Mouse (Mus musculus) frontal cortex, postnatal 10 days (tissue): Measurements from ENCODE around the gene Atp6ap1.
A peak's percentile ranks its signal among the peaks of the same experiment; 100 is the strongest.

Experiments used
- DNase-seq, 2 experiments: peaks; one replicate each; pipeline ENCODE4 v3.0.0; 2022; ENCODE audit warnings: low spot score in 2 of 2, mixed read lengths in 1 of 2

Gene Atp6ap1

GRCm38 (mm10) chrX:74296538-74297448 lies at the start of gene Atp6ap1:
TSS of gene Atp6ap1 (plus strand) at chrX:74297097.
- DNase-seq, result peak; percentile 91 to 95

DNA sequence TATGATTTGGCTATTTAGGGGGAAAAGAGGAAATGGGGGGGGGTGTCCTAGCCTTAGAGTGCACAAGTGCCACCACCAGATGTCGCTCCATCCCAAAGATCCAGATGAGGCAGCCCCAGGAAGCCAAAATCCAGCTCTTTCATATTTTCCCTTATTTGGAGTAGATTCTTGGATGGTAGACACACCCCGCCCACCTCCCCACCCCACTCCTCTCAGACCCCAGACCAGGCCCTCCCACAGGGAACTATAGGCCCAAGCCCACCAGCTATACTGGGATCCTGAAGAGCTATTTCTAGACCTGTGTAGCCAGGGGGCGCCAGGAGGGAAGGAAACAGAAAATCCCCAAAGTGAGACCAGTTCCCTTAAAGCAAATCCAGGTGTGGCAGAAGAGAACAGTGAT lies 48.2 kb upstream of the Atp6ap1 start:
- peak in 1 of 2 experiments; percentile 41 for DNase-seq

DNA sequence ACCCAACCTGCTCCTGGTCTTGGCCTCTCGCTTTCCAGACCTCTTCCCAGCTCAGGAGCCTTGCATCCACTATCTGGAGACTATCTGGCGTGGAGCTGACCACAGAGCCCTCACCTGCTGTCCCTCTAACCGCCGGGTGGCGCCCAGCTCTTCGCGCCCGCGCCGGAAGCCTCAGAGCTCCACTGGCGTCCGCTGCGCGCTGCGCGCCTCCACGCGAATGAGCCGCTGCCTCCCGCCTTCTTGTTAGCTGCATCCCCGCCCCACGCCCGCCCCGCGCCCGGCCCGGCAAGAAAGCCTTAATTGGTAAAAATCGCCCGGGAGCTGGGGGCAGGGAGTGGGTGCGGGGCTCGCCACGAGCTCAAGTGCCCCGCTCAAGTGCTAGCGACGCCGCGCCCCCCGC lies 47.3 kb upstream of the Atp6ap1 start, which contains the start of gene Flna:
TSS of gene Flna (minus strand) at position 206 of the 400 bp plus-strand sequence.
- peak; percentile 35 to 47 for DNase-seq

- peak; percentile 82 to 86 for DNase-seq
These were observed 42.6 kb upstream of the Atp6ap1 start, which contains the start of gene Emd for GRCm38 (mm10) chrX:74254153-74254887. TSS of gene Emd (plus strand) at chrX:74254687.

- DNase-seq, result no peak
These were observed 41.9 kb upstream of the Atp6ap1 start for GRCm38 (mm10) chrX:74254888-74255565.

DNA sequence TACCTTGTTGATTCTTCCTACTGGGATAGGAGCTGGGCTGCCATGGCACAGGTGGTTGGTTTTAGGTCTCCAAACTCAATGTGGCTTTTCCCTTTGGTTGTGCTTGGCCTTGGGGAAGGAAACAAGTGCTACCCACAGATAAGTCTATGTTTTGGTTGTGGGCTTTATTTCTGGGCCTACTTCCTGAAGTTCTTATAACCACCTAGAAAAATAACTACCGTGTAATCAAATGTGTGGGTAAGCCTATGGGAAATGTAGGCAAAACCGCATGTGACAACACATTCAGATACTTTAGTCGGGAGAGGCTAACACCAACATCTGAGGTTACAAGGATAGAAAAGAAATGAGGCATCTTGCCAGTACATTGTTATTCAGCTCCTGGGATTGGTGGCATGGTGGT lies 39.2 kb upstream of the Atp6ap1 start:
- no peak for DNase-seq

DNA sequence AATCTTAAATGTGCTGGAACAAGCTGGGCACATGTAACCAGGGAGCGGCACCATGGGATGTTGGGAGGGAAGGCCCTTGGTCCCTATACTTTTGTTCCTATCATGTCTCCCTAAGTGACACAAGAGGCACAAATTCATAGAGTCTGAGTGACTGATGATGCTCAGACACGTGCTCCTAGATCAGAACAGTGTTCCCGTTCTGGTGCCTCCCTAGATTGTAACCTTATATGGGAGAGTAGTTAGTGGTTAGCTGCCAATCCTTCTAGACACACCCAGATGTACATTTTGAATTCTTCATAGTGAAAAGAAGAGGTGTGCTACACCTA lies 27.2 kb upstream of the Atp6ap1 start:
- no peak for DNase-seq

DNA sequence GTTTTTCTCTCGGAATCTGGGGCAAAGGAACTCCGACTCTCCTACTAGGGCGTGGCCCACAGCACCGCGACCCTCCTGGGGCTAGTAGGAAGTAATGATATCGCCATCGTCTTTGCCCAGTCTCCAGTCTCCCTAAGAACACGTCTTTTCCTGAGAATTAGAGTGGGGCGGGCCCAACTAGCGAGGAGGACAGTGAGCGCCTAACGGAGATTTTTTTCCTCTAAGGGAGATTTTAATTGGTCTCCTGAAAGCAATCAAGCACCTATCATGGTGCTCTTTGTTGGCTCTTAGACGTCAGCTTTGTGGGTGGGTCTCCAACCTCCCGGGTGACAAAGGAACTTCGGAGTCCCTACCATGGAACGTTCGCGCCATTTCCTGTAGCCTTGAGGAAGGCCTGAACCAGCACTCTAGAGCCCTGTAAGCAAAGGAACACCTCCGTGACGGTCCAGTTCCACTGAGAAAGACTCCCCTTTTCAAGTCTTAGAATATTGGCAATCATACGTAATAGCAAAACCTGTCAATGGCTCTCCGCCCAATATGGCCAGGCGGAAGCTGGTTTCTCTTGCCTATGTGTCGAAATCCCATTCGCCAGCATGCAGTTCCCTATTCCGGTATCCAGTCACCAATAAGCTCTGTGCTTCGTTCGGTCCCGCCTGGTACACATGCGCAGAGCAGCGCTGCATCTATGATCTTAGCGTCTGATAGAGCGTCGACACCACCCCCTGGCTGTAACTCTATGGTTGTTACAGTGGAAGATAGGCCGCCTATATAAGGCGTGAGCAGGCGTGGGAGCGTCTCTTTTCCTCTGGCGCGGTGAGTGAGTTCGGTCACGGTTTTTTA lies 26.6 kb upstream of the Atp6ap1 start, which contains the start of gene Rpl10:
TSS of gene Rpl10 (plus strand) at position 751 of the 840 bp plus-strand sequence.
- DNase-seq, result peak; percentile 86 to 91

DNA sequence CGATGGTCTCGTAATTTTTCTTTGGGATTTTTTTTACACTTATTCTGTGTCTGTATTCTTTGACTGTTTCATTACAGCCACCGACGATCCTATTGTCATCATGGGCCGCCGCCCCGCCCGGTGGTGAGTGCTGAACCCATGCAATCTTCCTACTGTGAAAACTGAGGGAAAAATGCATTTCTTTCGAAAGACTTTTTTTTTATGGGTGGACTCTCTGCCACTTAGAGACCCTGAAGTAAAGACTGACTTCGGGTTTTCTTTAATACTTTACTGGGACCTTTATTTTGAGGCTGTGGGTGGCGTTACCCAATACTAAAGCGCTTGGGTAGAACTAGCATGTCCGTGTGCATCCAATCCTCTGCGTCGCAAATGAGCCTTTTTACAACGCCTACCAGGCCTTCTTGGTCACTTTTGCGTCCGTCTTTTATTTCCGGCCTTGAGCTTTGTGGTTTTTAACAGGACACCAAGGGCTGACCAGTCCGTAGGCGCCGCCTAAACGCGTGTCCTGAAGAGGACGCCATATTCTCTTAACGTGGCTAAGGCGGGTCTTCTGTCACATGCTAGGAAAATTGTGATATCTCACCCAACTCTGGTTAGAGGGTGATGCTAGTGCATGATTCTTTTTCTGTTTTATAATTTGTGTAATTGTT lies 25.9 kb upstream of the Atp6ap1 start:
- no peak for DNase-seq

- no peak for DNase-seq
These were observed 23.2 kb upstream of the Atp6ap1 start for GRCm38 (mm10) chrX:74273422-74274322.

GRCm38 (mm10) chrX:74277916-74278315 lies 19.0 kb upstream of the Atp6ap1 start:
- no peak for DNase-seq

DNA sequence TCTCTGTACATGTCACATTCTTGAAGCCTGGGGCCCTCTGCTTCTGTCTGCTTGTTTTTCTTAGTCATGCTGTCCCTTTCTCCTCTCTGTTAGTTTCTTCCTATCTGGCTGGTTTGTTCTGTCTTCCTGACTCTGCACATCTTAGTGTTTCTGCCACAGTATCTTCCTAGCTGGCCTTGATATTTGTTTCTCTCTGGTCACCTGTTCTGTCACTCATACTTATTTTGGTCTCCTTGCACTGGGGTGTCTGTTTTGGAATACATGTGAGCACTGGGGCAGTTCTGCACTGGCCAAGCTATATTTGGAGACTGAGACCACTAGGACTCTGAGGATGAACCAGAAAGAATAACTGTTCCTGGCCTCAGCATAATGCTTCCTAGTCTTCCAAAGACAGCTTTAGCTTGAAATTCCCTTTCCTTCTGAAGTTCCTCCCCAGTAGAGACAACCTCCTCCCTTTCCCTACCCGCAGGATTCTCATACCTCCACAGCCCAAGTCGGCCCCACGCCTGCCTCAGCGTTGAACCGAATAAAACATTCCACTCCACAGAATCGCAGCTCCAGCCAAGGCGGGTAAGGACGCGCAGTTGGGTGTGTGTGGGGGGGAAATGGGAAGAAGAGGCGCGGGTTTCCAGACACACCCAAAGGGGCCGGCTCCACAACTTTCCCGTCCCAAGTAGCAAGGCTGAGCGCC lies 15.7 kb upstream of the Atp6ap1 start:
- no peak for DNase-seq

DNA sequence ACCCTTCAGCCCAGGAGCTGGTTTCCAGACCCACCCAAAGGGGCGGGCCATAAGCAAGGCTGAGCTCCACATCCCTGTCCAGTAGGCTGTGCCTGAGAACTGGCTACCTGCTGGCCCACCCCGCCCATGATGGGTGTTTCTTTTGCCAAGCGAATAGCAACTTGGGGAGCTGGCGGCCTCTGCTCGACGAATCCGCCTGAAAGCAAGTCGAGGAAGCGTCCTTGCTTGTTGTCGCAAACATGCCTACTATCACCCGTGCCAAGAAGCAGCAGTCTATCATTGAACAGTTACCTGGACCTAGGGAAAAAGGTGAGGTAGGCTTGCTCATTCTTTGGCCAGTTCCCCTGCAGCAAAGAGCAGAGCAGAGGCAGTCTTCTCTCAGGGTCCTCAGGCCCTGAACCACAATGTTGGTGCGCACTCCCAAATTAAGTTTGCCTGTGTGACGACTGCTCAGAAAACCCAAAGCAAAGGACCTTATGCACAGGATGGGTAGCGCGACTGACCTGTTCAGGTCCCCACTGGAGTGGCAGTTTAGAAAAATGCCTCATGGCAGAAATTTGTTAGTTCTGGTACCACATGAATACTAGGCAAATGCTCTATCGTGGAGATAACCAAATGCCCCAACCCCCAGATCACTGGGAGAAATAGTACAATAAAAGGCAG lies 15.0 kb upstream of the Atp6ap1 start, which contains the start of the genes Taz and Dnase1l1:
TSS of gene Taz (plus strand) at position 181 of the 663 bp plus-strand sequence.
TSS of gene Dnase1l1 (minus strand) at position 606 of the 663 bp plus-strand sequence.
- peak; percentile 35 to 42 for DNase-seq

DNA sequence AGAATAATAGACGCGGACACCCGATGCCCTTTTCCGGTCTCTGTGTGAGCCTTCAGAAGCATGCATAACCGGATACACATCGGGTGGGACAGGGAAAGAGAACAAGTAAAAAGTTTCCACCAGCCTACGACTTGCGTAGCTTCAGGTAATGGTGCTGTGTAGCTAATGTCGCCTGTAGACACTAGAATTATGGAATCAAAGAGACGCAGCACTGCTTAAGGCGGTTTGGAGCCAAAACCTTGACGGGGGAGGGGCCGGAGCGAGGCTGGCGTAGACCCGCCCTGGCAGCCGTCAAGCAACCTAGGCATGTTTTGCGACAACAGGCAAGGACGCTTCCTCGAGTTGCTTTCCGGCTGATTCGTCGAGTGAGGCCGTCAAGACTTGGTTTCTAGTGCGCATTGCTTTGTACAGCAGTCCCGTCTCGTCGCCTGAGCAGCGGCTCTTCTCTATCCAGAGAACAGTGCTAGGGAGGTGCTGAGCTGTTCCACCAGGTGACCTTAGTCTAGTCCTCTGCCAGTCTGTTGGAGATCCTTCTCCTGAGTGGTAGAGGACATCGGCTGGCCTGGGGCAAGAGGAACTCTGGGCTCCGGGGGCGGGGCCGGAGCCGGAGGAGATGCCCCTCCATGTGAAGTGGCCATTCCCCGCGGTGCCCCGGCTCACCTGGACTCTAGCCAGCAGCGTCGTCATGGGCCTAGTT lies 14.4 kb upstream of the Atp6ap1 start:
- peak; percentile 78 to 85 for DNase-seq

DNA sequence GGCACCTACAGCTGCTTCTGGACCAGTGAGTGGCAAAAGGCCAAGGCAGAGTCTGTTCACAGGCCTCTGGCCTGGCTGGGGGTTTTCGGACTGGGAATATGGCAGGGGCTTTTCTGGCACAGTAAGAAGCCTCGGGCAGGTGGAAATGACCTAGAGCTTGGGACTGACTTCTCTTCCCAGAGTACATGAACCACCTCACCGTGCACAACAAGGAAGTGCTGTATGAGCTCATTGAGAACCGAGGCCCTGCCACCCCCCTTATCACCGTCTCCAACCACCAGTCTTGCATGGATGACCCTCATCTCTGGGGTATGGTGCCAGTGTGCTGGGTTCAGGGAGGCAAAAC lies 13.8 kb upstream of the Atp6ap1 start:
- DNase-seq, result no peak

- DNase-seq, result no peak
These were observed 3.5 kb upstream of the Atp6ap1 start for GRCm38 (mm10) chrX:74293431-74293830.

DNA sequence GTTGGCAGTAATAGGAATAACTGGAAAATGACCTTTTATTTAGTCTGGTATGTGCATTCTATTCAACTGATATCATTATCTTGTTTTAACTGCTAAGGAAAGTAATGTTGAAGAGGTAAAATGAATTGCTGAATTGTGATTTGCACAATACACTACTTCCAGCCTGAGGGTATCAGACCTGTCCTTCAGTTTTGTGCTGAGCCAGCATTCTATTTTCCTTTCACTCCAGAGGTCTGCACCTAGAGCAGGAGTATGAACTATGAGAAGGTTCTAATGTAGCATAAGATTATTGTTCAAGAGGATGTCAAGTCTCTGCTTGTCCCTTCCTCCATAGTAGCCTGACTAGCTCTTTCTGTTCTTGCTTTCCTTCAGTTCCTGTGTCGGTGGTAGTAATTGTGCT lies 1.5 kb downstream of the Atp6ap1 start:
- DNase-seq, result no peak

GRCm38 (mm10) chrX:74299721-74300120 lies 2.8 kb downstream of the Atp6ap1 start:
- no peak for DNase-seq
